Mouse (Mus musculus): ENCODE measurements around the gene Fa2h. TPM values are rescaled to one million over a fixed set of nuclear protein-coding genes. Genes with fewer than 3 reads are reported as not detected.

Gene Fa2h
- polyA plus RNA-seq (2012; rRNA removed): 38.4 and 47.1 TPM in 2 replicates

GRCm38 (mm10) chr8:111393391-111394363, at the start of gene Fa2h:
Gene Fa2h, minus strand, starts transcription at chr8:111393824.
- DNase-seq (ENCODE audit: low spot score): peak; percentile 84

- peak; percentile 33 for DNase-seq (ENCODE audit: low spot score)
These were observed 45.6 kb upstream of the Fa2h start for GRCm38 (mm10) chr8:111439189-111439588.

- no peak for DNase-seq (ENCODE audit: low spot score)
These were observed 41.6 kb upstream of the Fa2h start for GRCm38 (mm10) chr8:111435071-111435828.

GRCm38 (mm10) chr8:111424646-111425045, 31.0 kb upstream of the Fa2h start:
- no peak for DNase-seq (ENCODE audit: low spot score)

GRCm38 (mm10) chr8:111424181-111424580, 30.6 kb upstream of the Fa2h start:
- DNase-seq (ENCODE audit: low spot score): no peak

- DNase-seq (ENCODE audit: low spot score): no peak
These were observed 29.0 kb upstream of the Fa2h start for GRCm38 (mm10) chr8:111422614-111423013.

- DNase-seq (ENCODE audit: low spot score): no peak
These were observed 25.5 kb upstream of the Fa2h start for GRCm38 (mm10) chr8:111419171-111419570.

- DNase-seq (ENCODE audit: low spot score): no peak
These were observed 25.0 kb upstream of the Fa2h start for GRCm38 (mm10) chr8:111418601-111419000.

- DNase-seq (ENCODE audit: low spot score): no peak
These were observed 23.6 kb upstream of the Fa2h start for GRCm38 (mm10) chr8:111417222-111417621.

GRCm38 (mm10) chr8:111403391-111403790, 9.8 kb upstream of the Fa2h start:
- no peak for DNase-seq (ENCODE audit: low spot score)

- peak; percentile 33 for DNase-seq (ENCODE audit: low spot score)
These were observed 2.4 kb downstream of the Fa2h start for GRCm38 (mm10) chr8:111391268-111391667.

- DNase-seq (ENCODE audit: low spot score): no peak
These were observed 2.8 kb downstream of the Fa2h start for GRCm38 (mm10) chr8:111390837-111391236.

GRCm38 (mm10) chr8:111389581-111389980, 4.0 kb downstream of the Fa2h start:
- DNase-seq (ENCODE audit: low spot score): no peak

GRCm38 (mm10) chr8:111385915-111386314, 7.7 kb downstream of the Fa2h start:
- DNase-seq (ENCODE audit: low spot score): no peak

GRCm38 (mm10) chr8:111384628-111385027, 9.0 kb downstream of the Fa2h start:
- DNase-seq (ENCODE audit: low spot score): no peak

GRCm38 (mm10) chr8:111375192-111375591, 18.4 kb downstream of the Fa2h start:
- DNase-seq (ENCODE audit: low spot score): no peak

GRCm38 (mm10) chr8:111369711-111370110, 23.9 kb downstream of the Fa2h start:
- DNase-seq (ENCODE audit: low spot score): no peak

GRCm38 (mm10) chr8:111367350-111367749, 26.3 kb downstream of the Fa2h start:
- no peak for DNase-seq (ENCODE audit: low spot score)

- DNase-seq (ENCODE audit: low spot score): peak; percentile 47
These were observed 26.9 kb downstream of the Fa2h start for GRCm38 (mm10) chr8:111366610-111367234.

GRCm38 (mm10) chr8:111363489-111363888, 30.1 kb downstream of the Fa2h start:
- DNase-seq (ENCODE audit: low spot score): no peak

GRCm38 (mm10) chr8:111360579-111361209, 32.9 kb downstream of the Fa2h start:
- no peak for DNase-seq (ENCODE audit: low spot score)

GRCm38 (mm10) chr8:111359936-111360335, 33.7 kb downstream of the Fa2h start:
- DNase-seq (ENCODE audit: low spot score): no peak

Data from urinary bladder, adult 2 months (tissue).